Mouse (Mus musculus) embryo, embryonic 10.5 days (tissue): ENCODE measurements at regions not wholly inside any gene's neighbourhood (a gene's known extent, or its start where the extent isn't known, plus 50 kb on each side); places are given as distances from the start of the nearest gene placed in this dataset.

ENCODE experiments used
- DNase-seq: peaks from one replicate; pipeline ENCODE4 v3.0.0-alpha.2; 2015; ENCODE audit warnings: low spot score

DNA sequence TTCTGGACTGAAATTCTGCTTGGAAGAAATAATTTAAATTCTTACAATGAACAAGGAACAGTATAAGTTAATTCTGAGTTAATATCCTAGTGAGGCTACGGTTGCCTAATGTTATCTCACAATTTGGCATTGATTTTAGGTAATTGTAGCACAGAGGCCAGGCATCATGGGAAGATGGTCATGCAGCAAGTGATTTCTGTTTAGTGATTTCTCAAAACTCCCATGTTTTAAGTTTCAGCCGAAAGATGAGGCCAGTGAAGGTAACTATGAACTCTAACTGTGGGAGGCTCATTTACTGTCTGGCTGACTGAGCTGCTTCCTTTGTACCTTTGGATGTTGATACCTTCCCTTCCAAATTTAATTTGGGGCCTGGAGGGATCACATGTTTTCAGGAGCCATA is 65.6 kb upstream of the Cwc22 start:
- no peak for DNase-seq

DNA sequence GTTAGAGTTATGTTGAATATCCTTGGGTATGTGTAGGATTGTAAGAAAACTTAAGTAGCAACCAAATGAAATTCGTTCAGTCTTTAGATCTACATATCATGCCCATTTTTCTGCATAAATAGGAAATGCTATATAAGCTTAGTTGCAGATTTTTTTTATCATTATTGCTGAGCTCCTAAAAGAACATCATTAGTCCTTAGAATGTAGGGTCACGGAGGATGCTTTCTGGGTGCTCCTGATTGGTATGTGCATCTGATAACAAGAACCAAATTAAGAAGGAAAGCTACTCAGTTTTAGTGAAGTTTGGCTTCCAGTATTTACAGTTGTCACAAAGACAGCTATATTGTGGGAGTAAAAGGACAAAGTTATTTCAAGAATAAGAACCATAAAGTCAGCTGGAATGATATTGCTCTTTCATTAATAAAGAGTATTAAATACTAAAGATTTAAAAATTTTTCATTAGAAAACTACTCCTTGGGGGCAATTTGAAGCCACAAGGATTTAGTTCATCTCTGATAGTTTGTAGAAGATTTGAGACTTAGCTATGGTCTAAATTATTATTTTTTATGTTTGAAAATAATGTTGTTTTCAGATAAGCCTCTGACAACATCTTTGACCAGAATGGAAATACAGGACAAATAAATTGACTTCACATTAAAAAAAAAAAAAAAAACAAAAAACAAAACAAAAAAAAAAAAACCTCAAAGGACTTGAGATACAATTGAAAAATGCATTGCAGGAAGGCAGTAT is 65.1 kb upstream of the Cwc22 start:
- DNase-seq = no peak

DNA sequence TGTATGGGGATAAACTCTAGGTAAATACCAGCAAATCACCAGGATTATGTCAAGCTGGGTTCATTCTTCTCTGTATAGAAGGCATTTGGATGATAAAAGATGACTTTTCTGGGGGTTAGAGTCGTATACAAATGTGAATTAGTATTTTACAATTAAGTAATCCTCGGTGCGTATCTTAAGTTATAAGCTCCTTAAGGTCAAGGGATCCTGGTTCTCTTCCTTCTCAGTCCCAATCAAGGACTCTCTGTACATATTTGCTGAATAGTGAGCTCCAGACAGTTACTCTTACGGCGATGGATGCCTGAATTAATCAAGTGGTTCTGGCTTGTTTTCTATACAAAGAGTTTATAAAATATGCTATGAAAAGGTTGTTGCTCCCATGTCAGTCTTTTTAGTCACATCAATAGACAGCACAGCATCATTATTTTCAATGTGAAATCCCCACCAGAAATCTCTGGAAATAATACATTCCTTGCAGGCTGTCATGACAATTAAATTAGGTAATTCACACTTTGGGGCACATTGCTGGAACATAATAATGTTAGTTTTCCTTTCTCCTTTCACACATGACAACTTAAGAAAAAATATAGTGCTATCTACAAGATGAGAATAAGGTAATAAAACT is 64.0 kb upstream of the Cwc22 start:
- no peak for DNase-seq

DNA sequence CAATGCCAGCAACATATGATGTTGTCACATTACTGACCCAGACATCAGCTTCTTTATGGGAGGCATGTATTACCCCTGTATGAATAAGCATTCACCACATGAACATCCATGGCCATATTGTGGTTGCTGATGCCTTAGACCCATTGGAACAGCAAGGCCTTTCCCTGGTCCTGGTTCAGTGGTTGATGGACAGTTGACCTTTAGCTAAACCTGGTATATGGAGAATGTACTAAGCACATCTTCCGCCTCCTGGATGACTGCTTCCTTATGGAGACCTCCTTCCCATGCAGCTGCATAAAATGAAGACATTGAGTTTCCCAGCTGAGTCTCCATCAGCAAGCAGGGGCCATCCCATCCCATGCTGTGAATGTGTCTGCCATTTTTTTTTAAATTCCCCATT is 61.9 kb upstream of the Cwc22 start:
- no peak for DNase-seq

DNA sequence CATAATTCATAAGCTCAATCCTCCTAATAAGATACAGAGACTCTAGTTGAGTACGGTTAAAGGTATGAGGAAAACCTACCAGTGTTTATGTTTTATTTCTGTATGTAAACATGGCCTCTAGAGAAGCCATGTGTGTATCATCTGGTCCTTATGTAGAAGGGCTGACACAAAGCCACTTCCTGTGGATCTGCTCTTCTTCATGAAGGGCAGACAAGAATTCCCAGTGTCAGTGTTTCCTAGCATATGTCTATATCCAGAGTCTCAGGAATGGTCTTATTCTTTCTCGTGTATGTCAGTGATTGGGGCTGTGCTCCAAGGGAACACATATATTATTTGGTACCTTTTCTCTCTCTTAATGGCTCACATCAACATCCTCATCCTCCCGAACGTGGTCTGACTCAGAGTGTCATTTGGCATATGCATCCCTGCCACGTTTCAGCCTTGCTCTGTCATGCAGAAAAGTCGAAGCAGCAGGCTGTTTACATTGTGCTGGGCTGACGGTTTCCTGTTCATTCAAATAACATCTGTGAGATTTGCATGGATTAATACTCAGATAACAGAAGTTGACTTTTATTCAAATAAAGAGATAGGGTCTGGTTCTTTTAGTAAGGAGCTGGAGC is 59.3 kb upstream of the Cwc22 start:
- no peak for DNase-seq

DNA sequence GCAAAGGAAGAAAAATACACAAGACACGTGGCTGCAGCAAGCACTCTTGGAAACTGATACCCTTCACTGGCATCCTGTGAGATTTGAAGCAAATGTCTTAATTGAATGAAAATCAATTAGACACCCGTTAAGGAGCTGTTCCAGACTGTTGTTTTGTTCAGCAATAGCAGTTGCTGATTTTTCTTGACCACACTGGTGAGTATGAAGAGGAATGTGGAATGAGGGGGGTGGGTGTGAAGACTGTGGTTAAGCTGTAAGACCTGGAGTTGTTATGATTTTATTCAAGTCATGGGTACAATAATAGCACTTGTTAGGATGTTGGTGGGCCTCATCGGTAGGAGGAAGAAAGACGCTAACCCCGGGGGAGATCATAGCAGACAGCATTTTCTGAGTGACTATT is 58.3 kb upstream of the Cwc22 start:
- DNase-seq = no peak
